Mouse (Mus musculus) CH12.LX (cell line): Measurements from ENCODE around the gene Lbhd1.

ENCODE experiments used
- CTCF ChIP-seq, 2 experiments: IDR thresholded peaks in 1 of 2; conservative IDR thresholded peaks in 1 of 2; 2 replicates each; pipeline ENCODE4 v1.5.1; 2011 to 2012; ENCODE audit warnings: low read depth in 2 of 2, low read length in 2 of 2, improper control_type of control experiment in 1 of 2, inconsistent platforms in 1 of 2, mild to moderate bottlenecking in 1 of 2, moderate library complexity in 1 of 2
- EP300 ChIP-seq: IDR thresholded peaks from 2 replicates; pipeline ENCODE4 v1.6.1; 2011; ENCODE audit warnings: low read length, improper control_type of control experiment
- POLR2A ChIP-seq: IDR thresholded peaks from 2 replicates; pipeline ENCODE4 v1.6.1; 2011; ENCODE audit warnings: low read depth, mild to moderate bottlenecking, improper control_type of control experiment, low read length
- TCF12 ChIP-seq: IDR thresholded peaks from 2 replicates; pipeline ENCODE4 v1.6.1; 2014; ENCODE audit warnings: low read depth, mild to moderate bottlenecking, inconsistent platforms, low read length, improper control_type of control experiment
- UBTF ChIP-seq: IDR thresholded peaks from 2 replicates; pipeline ENCODE4 v1.6.1; 2012; ENCODE audit warnings: low read depth, mild to moderate bottlenecking, inconsistent platforms, low read length, improper control_type of control experiment, moderate library complexity
- USF1 ChIP-seq: IDR thresholded peaks from 2 replicates; pipeline ENCODE4 v1.6.1; 2014; ENCODE audit warnings: low read depth, mild to moderate bottlenecking, inconsistent platforms, low read length, improper control_type of control experiment
- ZKSCAN1 ChIP-seq: IDR thresholded peaks from 2 replicates; pipeline ENCODE4 v1.6.1; 2012; ENCODE audit warnings: low read depth, inconsistent platforms, low read length, improper control_type of control experiment, borderline replicate concordance

- no peak for TF ChIP-seq TCF12
- TF ChIP-seq EP300 = no peak
- TF ChIP-seq CTCF (conservative IDR thresholded peaks at IDR 0.05 in 1 of 2, IDR thresholded peaks at IDR 0.05 in 1 of 2; ENCODE audit: low read depth in 2 of 2, low read length in 2 of 2) = no peak
- no peak for TF ChIP-seq UBTF
- no peak for TF ChIP-seq POLR2A
- no peak for TF ChIP-seq USF1
- TF ChIP-seq ZKSCAN1 = no peak
Measured at GRCm38 (mm10) chr19:8883616-8884015, at the start of gene Lbhd1, which contains the start of gene Gm49403.
